Mouse (Mus musculus) megakaryocyte-erythroid progenitor cell, adult 5-6 weeks (primary cell): ENCODE data around the gene Iqcb1. TPM values are rescaled to one million over a fixed set of nuclear protein-coding genes. Genes with fewer than 3 reads are reported as not detected.

ENCODE experiments used
- total RNA-seq, 2 experiments: library from RNA; stranded (forward) in 1 of 2; stranded (reverse) in 1 of 2; fragments of 200-1000, 215-1000 nt in 1 of 2; fragments of >200 nt in 1 of 2; fragmentation: Nextera tagmentation in 1 of 2; gene quantifications; 2 replicates each; pipeline ENCODE4 v1.2.3; 2014 to 2017

Gene Iqcb1
- total RNA-seq, 2 experiments from 2014 or later, result 14.6 to 19.2 TPM

Other genes with a start within 250 kb of the Iqcb1 start
- not detected in 2 replicates for gene Cd86, start 162.3 kb upstream of the Iqcb1 start, total RNA-seq (2014; fragmentation: Nextera tagmentation)
- not detected in 2 replicates for gene Cd86, start 162.3 kb upstream of the Iqcb1 start, total RNA-seq (2017)
- 1.1 TPM in 1 of 2 replicates, not detected in the other for gene Ildr1, start 134.4 kb upstream of the Iqcb1 start, total RNA-seq (2014; fragmentation: Nextera tagmentation)
- gene Ildr1, start 134.4 kb upstream of the Iqcb1 start, total RNA-seq (2017), result not detected in 2 replicates
- 18.1 and 27.1 TPM in 2 replicates for gene Slc15a2, start 43.4 kb upstream of the Iqcb1 start, total RNA-seq (2014; fragmentation: Nextera tagmentation)
- 13.7 and 28.6 TPM in 2 replicates for gene Slc15a2, start 43.4 kb upstream of the Iqcb1 start, total RNA-seq (2017)
- 0.17 TPM in 1 of 2 replicates, not detected in the other for gene Eaf2, start 46.6 kb downstream of the Iqcb1 start, total RNA-seq (2014; fragmentation: Nextera tagmentation)
- 4.3 TPM in 1 of 2 replicates, not detected in the other for gene Eaf2, start 46.6 kb downstream of the Iqcb1 start, total RNA-seq (2017)
- gene Golgb1, start 46.8 kb downstream of the Iqcb1 start, total RNA-seq (2014; fragmentation: Nextera tagmentation), result 16.7 and 30.8 TPM in 2 replicates
- 32.3 and 32.9 TPM in 2 replicates for gene Golgb1, start 46.8 kb downstream of the Iqcb1 start, total RNA-seq (2017)
- 31.7 and 39.9 TPM in 2 replicates for gene Hcls1, start 106.6 kb downstream of the Iqcb1 start, total RNA-seq (2014; fragmentation: Nextera tagmentation)
- 66.9 and 104 TPM in 2 replicates for gene Hcls1, start 106.6 kb downstream of the Iqcb1 start, total RNA-seq (2017)
- gene Fbxo40, start 162.1 kb downstream of the Iqcb1 start, total RNA-seq (2014; fragmentation: Nextera tagmentation), result 0.66 TPM in 1 of 2 replicates, not detected in the other
- gene Fbxo40, start 162.1 kb downstream of the Iqcb1 start, total RNA-seq (2017), result 1.1 and 1.6 TPM in 2 replicates
- 46.2 and 56.2 TPM in 2 replicates for gene Polq, start 183.4 kb downstream of the Iqcb1 start, total RNA-seq (2014; fragmentation: Nextera tagmentation)
- 22.7 and 36.1 TPM in 2 replicates for gene Polq, start 183.4 kb downstream of the Iqcb1 start, total RNA-seq (2017)